Mouse (Mus musculus) small intestine, adult 2 months (tissue): ENCODE data around the gene H2al1a.
"Not testable (repeated sequence)": the region's sequence is repeated elsewhere in the genome, so short reads cannot be mapped to it uniquely, and the experiment has no call there.

Source experiments
- CTCF ChIP-seq: fragments of 200-500 bp; IDR thresholded peaks from 2 replicates; pipeline ENCODE4 v1.5.1; 2012; ENCODE audit warnings: low read depth, mild to moderate bottlenecking, control low read depth, inconsistent platforms, low read length, moderate library complexity, mixed read lengths; ENCODE audit not compliant: insufficient replicate concordance, insufficient read length; ENCODE audit errors: extremely low read depth
- POLR2A ChIP-seq: fragments of 200-500 bp; IDR thresholded peaks from 2 replicates; pipeline ENCODE4 v1.6.1; 2012; ENCODE audit warnings: low read depth, mild to moderate bottlenecking, control low read depth, inconsistent platforms, low read length, moderate library complexity

GRCm38 (mm10) chrX:11324359-11324758, 25.3 kb downstream of the H2al1a start, which contains the start of gene H2al1i:
- TF ChIP-seq POLR2A, CTCF: not testable (repeated sequence)
